Mouse (Mus musculus): ENCODE measurements around the gene Zfp93. TPM values are rescaled to one million over a fixed set of nuclear protein-coding genes. Genes with fewer than 3 reads are reported as not detected.

Gene Zfp93
- total and polyA plus RNA-seq, 2 experiments = 1.3 to 3.6 TPM

DNA sequence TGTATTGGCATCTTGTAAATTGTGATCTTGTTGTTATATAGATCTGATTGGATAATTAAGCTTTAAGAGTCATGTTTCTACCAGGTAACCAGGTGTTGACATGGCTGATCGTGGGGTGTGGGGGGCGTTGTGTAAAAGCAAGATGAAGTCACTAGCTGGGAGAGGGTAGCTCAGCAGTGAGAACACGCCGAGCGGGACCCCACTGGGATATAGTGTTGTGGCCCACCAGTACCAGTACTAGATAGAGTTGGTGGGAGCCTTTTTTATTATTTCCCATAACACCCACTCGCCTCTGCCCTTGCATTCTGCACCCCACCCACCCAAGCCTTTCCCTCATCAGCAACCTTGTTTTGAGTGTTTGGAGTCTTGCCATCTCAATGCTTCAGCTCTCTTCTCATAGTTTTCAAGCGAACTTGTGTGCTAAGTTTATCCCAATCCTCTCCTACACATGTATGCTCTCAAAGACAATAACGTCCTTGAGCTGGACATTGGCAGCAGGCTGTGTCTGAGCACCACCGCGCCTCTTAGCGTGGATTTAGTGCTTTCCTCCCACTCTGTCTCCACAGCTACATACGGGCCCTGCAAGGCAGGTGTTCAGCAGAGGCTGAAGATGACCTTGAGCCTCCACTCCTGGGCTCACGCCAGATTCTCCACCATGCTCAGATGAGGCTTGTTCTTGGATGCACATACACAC lies 10.8 kb upstream of the Zfp93 start:
- no peak overlapping the region for H3K4me3 ChIP-seq (ENCODE audit: insufficient read depth, low read depth, low read length)
- H3K36me3 ChIP-seq (ENCODE audit: control insufficient read depth, insufficient read depth, low read length) = peaks cover 8% of the 10 kb centered on the region; the same call in 1 of the 2 replicates
- H3K79me2 ChIP-seq (ENCODE audit: control insufficient read depth, insufficient read depth, low read length) = no peaks in the 10 kb centered on the region; the same call in 1 of the 2 replicates
- peaks cover 2% of the 10 kb centered on the region; the same call in 1 of the 2 replicates for H3K4me1 ChIP-seq (ENCODE audit: control insufficient read depth, insufficient read depth, low read length)
- H3K27me3 ChIP-seq (ENCODE audit: control insufficient read depth, insufficient read depth, low read length) = no peaks in the 10 kb centered on the region
- no peak for DNase-seq (ENCODE audit: extremely low read depth, low read depth, low spot score)
- no peak overlapping the region for H3K27ac ChIP-seq (replicated peaks; ENCODE audit: insufficient read depth, low read depth, low read length)
- TF ChIP-seq POLR2A (IDR thresholded peaks at IDR 0.05; ENCODE audit: extremely low read depth, insufficient read depth, low read length) (no peak), CTCF (IDR thresholded peaks at IDR 0.05; ENCODE audit: low read depth, low read length) (no peak)
- no peak overlapping the region for H3K9ac ChIP-seq (ENCODE audit: low read depth, low read length)
- WGBS = 96% methylated on average over 13 of the region's 13 CpGs

DNA sequence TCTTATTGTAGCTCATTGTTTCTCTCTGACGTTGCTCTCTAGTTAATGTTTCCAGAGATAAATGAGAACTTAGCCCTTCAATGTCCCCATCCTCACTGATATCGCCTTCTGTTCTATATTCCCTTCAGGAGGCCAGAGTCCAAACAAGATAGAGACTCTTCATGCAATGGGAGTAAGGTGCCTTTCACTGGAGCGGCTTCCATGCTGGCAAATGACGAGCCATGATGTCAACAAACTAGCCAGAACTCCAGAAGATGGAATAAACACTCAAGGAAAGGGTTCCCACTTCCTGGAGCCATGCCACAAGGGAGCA lies 10.3 kb upstream of the Zfp93 start:
- H3K4me3 ChIP-seq (ENCODE audit: insufficient read depth, low read depth, low read length) = no peak overlapping the region
- H3K79me2 ChIP-seq (ENCODE audit: control insufficient read depth, insufficient read depth, low read length) = no peaks in the 10 kb centered on the region; the same call in 1 of the 2 replicates
- H3K4me1 ChIP-seq (ENCODE audit: control insufficient read depth, insufficient read depth, low read length) = peaks cover 2% of the 10 kb centered on the region; the same call in 1 of the 2 replicates
- no peak overlapping the region for H3K27ac ChIP-seq (replicated peaks; ENCODE audit: insufficient read depth, low read depth, low read length)
- WGBS = 93% methylated on average over 4 of the region's 4 CpGs
- no peak overlapping the region for H3K9ac ChIP-seq (ENCODE audit: low read depth, low read length)
- no peak for DNase-seq (ENCODE audit: extremely low read depth, low read depth, low spot score)
- no peaks in the 10 kb centered on the region for H3K27me3 ChIP-seq (ENCODE audit: control insufficient read depth, insufficient read depth, low read length)
- no peak for TF ChIP-seq CTCF (IDR thresholded peaks at IDR 0.05; ENCODE audit: low read depth, low read length)
- TF ChIP-seq POLR2A (IDR thresholded peaks at IDR 0.05; ENCODE audit: extremely low read depth, insufficient read depth, low read length) = no peak
- H3K36me3 ChIP-seq (ENCODE audit: control insufficient read depth, insufficient read depth, low read length) = peaks cover 8% of the 10 kb centered on the region; the same call in 1 of the 2 replicates

DNA sequence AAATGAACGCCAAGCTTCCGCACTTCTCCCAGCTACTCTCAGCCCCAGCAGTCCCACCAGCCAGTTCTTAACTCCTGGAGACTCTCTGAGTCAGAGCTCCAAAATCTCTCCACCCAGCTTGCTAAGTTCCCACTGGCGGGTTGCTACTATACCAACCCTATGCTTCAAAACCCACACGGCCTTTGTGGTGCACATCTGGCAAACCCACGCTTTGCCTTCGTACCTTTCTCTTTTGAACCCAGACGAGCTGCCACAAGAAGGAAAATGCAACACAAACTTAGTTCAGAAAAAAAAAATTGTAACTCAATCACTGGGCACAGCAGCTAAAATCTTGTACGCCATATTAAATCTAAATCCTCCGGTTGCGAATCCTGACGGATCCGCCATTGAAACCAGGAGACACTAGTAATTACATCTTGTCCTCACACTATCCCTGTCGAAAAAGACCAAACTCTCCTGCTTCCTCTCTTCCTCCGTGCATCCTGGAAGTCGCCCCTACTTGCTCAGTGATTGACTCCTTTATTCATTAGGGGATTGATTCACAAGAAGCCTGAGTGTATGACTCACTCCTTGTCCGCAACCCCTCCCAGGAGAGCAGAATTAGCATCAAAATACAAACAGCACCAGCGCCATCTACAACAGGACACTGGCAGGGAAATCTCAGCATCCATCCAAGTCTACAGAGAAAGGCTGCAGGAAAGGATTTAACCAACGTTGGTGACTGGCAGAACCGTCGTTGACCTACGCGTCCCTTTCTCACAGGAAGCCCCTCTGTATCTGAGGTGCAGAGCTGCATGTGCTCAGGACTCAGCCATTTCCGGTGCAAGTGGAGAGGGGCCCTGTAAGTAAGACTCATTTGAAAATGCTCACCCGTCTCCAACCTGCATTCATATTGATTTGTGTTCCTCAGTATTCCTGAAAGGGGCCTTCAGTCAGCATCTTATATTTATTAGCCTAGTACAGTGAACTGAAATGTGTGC lies 1.8 kb upstream of the Zfp93 start:
- peaks cover under 1% of the 10 kb centered on the region for H3K36me3 ChIP-seq (ENCODE audit: control insufficient read depth, insufficient read depth, low read length)

DNA sequence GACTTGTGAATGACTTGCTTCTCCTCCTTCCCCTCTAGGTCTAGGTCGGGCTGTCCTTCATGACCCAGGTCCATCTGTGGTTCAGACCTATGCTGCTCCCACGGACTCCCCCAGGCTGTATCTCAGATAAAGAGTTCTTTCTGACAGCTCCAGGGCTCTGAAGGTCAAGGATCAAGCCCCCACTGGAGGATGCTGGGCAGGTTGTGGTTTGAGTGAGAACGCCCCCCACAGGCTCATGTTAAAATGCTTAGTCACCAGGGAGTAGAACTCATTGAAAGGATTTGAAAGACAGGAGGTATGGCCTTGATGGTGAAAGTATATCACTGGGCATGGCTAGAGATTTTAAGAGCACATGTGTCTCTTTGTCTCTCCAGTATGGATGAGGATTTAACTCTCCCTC lies 964 bp upstream of the Zfp93 start:
- H3K4me3 ChIP-seq (ENCODE audit: insufficient read depth, low read depth, low read length) = no peak overlapping the region

More for the DNA sequence above, 1.8 kb upstream of the Zfp93 start:
- Histone ChIP-seq H3K9ac (ENCODE audit: low read depth, low read length) (no peak overlapping the region), H3K4me1 (ENCODE audit: control insufficient read depth, insufficient read depth, low read length) (no peaks in the 10 kb centered on the region), H3K27ac (replicated peaks; ENCODE audit: insufficient read depth, low read depth, low read length) (no peak overlapping the region), H3K79me2 (ENCODE audit: control insufficient read depth, insufficient read depth, low read length) (no peaks in the 10 kb centered on the region), H3K27me3 (ENCODE audit: control insufficient read depth, insufficient read depth, low read length) (no peaks in the 10 kb centered on the region), H3K4me3 (ENCODE audit: insufficient read depth, low read depth, low read length) (no peak overlapping the region)
- DNase-seq (ENCODE audit: extremely low read depth, low read depth, low spot score) = no peak
- no peak for TF ChIP-seq POLR2A (IDR thresholded peaks at IDR 0.05; ENCODE audit: extremely low read depth, insufficient read depth, low read length)
- WGBS = 81% methylated on average over 24 of the region's 24 CpGs

DNA sequence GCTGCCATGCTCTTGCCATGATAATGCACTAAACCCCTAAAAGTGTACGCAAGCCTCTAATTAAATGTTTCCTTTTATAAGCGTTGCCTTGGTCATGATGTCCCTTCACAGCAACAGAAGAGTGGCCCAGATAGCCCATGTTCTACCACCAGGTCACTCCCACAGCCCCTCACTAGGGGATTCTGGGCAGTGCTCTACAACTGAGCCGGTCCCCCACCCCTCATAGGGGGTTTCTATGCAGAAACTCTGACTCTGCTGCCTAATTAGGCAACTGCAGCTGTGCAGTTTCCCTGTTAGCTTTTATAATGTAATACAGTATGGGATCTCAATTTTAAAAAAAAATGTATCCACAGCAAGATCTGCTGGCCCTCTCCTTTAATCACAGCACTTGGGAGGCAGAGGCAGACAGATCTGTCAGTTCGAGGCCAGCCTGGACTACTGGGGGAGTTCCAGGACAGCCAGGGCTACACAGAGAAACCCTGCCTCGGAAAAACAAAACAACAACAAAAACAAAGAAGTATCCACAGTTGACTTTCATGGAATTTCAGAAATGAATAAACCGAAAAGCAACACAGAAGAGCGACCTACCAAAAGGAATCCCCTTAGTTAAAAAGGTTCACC lies 443 bp upstream of the Zfp93 start:
- 35% methylated on average over 7 of the region's 7 CpGs for WGBS
- TF ChIP-seq CTCF (IDR thresholded peaks at IDR 0.05; ENCODE audit: low read depth, low read length) = no peak
- no peak for TF ChIP-seq POLR2A (IDR thresholded peaks at IDR 0.05; ENCODE audit: extremely low read depth, insufficient read depth, low read length)
- Histone ChIP-seq H3K4me1 (ENCODE audit: control insufficient read depth, insufficient read depth, low read length) (no peaks in the 10 kb centered on the region), H3K9ac (ENCODE audit: low read depth, low read length) (peak overlapping the region; percentile 31; the same call in 1 of the 2 replicates), H3K27me3 (ENCODE audit: control insufficient read depth, insufficient read depth, low read length) (no peaks in the 10 kb centered on the region), H3K4me3 (ENCODE audit: insufficient read depth, low read depth, low read length) (peak overlapping the region; percentile 69), H3K79me2 (ENCODE audit: control insufficient read depth, insufficient read depth, low read length) (no peaks in the 10 kb centered on the region), H3K36me3 (ENCODE audit: control insufficient read depth, insufficient read depth, low read length) (peaks cover 11% of the 10 kb centered on the region), H3K27ac (replicated peaks; ENCODE audit: insufficient read depth, low read depth, low read length) (no peak overlapping the region)
- DNase-seq (ENCODE audit: extremely low read depth, low read depth, low spot score) = no peak

More for the DNA sequence above, 964 bp upstream of the Zfp93 start:
- Histone ChIP-seq H3K27me3 (ENCODE audit: control insufficient read depth, insufficient read depth, low read length) (no peaks in the 10 kb centered on the region), H3K79me2 (ENCODE audit: control insufficient read depth, insufficient read depth, low read length) (no peaks in the 10 kb centered on the region), H3K36me3 (ENCODE audit: control insufficient read depth, insufficient read depth, low read length) (peaks cover 6% of the 10 kb centered on the region), H3K4me1 (ENCODE audit: control insufficient read depth, insufficient read depth, low read length) (no peaks in the 10 kb centered on the region), H3K9ac (ENCODE audit: low read depth, low read length) (no peak overlapping the region), H3K27ac (replicated peaks; ENCODE audit: insufficient read depth, low read depth, low read length) (no peak overlapping the region)
- 78% methylated on average over 3 of the region's 3 CpGs for WGBS
- TF ChIP-seq POLR2A (IDR thresholded peaks at IDR 0.05; ENCODE audit: extremely low read depth, insufficient read depth, low read length) (no peak), CTCF (IDR thresholded peaks at IDR 0.05; ENCODE audit: low read depth, low read length) (no peak)
- no peak for DNase-seq (ENCODE audit: extremely low read depth, low read depth, low spot score)
